Comparison of ENCODE assay signal across 8 mouse cellular contexts in the genomic region with DNA sequence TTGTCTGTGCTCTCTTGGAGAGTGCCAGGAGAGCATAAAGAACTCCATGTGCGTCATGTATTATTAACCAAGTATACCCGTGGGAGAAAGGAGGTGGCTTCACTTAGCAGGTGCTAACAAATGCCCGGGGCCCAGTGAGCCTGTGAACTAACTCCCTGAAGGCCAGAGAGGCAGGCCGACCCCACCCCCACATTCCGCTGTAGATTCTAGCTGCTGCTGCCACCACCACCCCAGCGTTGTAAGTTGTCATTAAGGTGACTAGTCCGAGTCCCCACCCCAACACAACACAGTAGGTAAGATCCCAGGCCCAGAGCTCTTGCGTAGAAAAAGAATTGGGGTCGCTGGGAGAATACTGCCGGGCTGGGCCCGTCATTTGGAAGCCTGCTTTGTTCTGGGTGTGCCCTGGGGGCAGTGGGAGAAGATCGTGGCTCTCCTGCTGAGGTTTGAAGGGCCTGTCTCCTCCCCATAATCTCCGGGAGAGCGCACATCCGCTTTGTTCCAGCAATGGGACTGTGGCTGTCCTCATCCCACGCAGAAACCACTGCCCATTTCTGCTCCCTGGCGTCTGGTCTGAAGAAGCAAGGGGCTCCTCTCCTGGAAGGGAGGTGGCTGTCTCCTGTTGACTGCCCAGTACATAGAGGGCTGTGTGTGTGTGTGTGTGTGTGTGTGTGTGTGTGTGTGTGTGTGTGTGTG. TPM values are rescaled to one million over a fixed set of nuclear protein-coding genes. Genes with fewer than 3 reads are reported as not detected.
DNase-seq lines count a peak whose midpoint lies in the region; ATAC-seq lines count a peak whose summit lies in the region.

No protein-coding gene starts in this region.

- no peak overlapping the region for H3K9ac ChIP-seq in neural tube, embryonic 11.5 days (ENCODE audit: low read length)
- peak overlapping the region; percentile 50; the same call in 1 of the 2 replicates for H3K9ac ChIP-seq in intestine, embryonic 16.5 days (ENCODE audit: low read depth, low read length)

- H3K4me2 ChIP-seq in neural tube, embryonic 11.5 days (ENCODE audit: low read depth) = peak overlapping the region; percentile 50; the same call in 1 of the 2 replicates
- H3K4me2 ChIP-seq in intestine, embryonic 16.5 days (ENCODE audit: low read depth, low read length) = peak overlapping the region; percentile 79

- H3K27ac ChIP-seq in neural tube, embryonic 11.5 days (ENCODE audit: low read depth, low read length) = no peak overlapping the region
- H3K27ac ChIP-seq in intestine, embryonic 16.5 days (ENCODE audit: low read length) = no peak overlapping the region

- intact Hi-C loops in heart, postnatal 36 days (cut with DNase I) = no loop called here
- intact Hi-C loops in left cerebral cortex, postnatal 14 days (cut with DNase I) = loop anchor here (5.0 kb wide), 1 partner anchor 93 kb away; no protein-coding TSS in a partner anchor

- peaks cover 8% of the 10 kb centered on the region for H3K4me1 ChIP-seq in neural tube, embryonic 11.5 days (ENCODE audit: control insufficient read depth, insufficient read depth, low read length)
- peaks cover 23% of the 10 kb centered on the region for H3K4me1 ChIP-seq in intestine, embryonic 16.5 days (ENCODE audit: control insufficient read depth, insufficient read depth, low read length)

- H3K27me3 ChIP-seq in neural tube, embryonic 11.5 days (ENCODE audit: control insufficient read depth, insufficient read depth, low read length) = peaks cover 96% of the 10 kb centered on the region
- peaks cover 91% of the 10 kb centered on the region for H3K27me3 ChIP-seq in intestine, embryonic 16.5 days (replicated peaks; ENCODE audit: control insufficient read depth, insufficient read depth, low read length)

- no peak for ATAC-seq in neural tube, embryonic 11.5 days (ENCODE audit: insufficient read depth, low FRiP score, low TSS enrichment)
- peak; percentile 14; the same call in 1 of the 2 replicates for ATAC-seq in intestine, embryonic 16.5 days

- no peak overlapping the region for H3K4me3 ChIP-seq in neural tube, embryonic 11.5 days (ENCODE audit: low read depth, low read length)
- H3K4me3 ChIP-seq in intestine, embryonic 16.5 days (ENCODE audit: low read length) = no peak overlapping the region

- 2% methylated on average over 17 of the region's 17 CpGs for WGBS in neural tube, embryonic 11.5 days
- 7% methylated on average over 17 of the region's 17 CpGs for WGBS in intestine, embryonic 16.5 days

- H3K36me3 ChIP-seq in neural tube, embryonic 11.5 days (ENCODE audit: control insufficient read depth, insufficient read depth, low read length) = no peaks in the 10 kb centered on the region
- H3K36me3 ChIP-seq in intestine, embryonic 16.5 days (ENCODE audit: control insufficient read depth, insufficient read depth, low read length) = no peaks in the 10 kb centered on the region

- H3K9me3 ChIP-seq in neural tube, embryonic 11.5 days (ENCODE audit: control insufficient read depth, low read length) = no peaks in the 10 kb centered on the region
- H3K9me3 ChIP-seq in intestine, embryonic 16.5 days (ENCODE audit: control insufficient read depth, low read length) = no peaks in the 10 kb centered on the region

- DNase-seq in heart, adult 18-20 months = peak; percentile 44 to 45
- no peak for DNase-seq in heart, postnatal 36 days
- no peak for DNase-seq in neural tube, embryonic 11.5 days (ENCODE audit: low spot score)
- no peak for DNase-seq in neural tube, embryonic 10.5 days (ENCODE audit: extremely low spot score, low spot score)
- no peak for DNase-seq in left cerebral cortex, postnatal 14 days (ENCODE audit: low spot score in 2 of 2)
- no peak for DNase-seq in adrenal gland, postnatal 25 days
- no peak for DNase-seq in right cerebral cortex, adult 18-20 months

RNA-seq across cellular contexts. Expression of a gene that starts 3.0 kb away (rescaled TPM):
- under 1 TPM; 0.10 to 0.18 TPM for total RNA-seq in heart, adult 18-20 months (2021)
- under 1 TPM in 1 of 2 experiments, not detected in 1; 0.14 TPM for total RNA-seq in heart, postnatal 36 days (2021)
- polyA plus RNA-seq in neural tube, embryonic 11.5 days (2014; fragmentation: Nextera tagmentation; extraction: Ambion mirVana) = 1.1 and 1.3 TPM in 2 replicates
- 5.2 and 5.8 TPM in 2 replicates for polyA plus RNA-seq in intestine, embryonic 16.5 days (2015; fragmentation: Nextera tagmentation; extraction: Ambion mirVana)
- under 1 TPM; 0.13 to 0.15 TPM for total RNA-seq in left cerebral cortex, postnatal 14 days (2021)
- 0.27 and 0.33 TPM in 2 replicates for total RNA-seq in adrenal gland, postnatal 25 days (2021)

RNA-seq across cellular contexts. Expression of a gene that starts 8.7 kb away (rescaled TPM):
- total RNA-seq in heart, adult 18-20 months (2021) = 1 to 10 TPM; 1.7 to 1.9 TPM
- total RNA-seq in heart, postnatal 36 days (2021) = 1 to 10 TPM; 1.9 to 2.4 TPM
- 15.4 and 15.5 TPM in 2 replicates for polyA plus RNA-seq in neural tube, embryonic 11.5 days (2014; fragmentation: Nextera tagmentation; extraction: Ambion mirVana)
- polyA plus RNA-seq in intestine, embryonic 16.5 days (2015; fragmentation: Nextera tagmentation; extraction: Ambion mirVana) = 0.20 and 0.22 TPM in 2 replicates
- total RNA-seq in left cerebral cortex, postnatal 14 days (2021) = 1 to 10 TPM; 2.7 to 3.5 TPM
- 2.7 and 3.6 TPM in 2 replicates for total RNA-seq in adrenal gland, postnatal 25 days (2021)

RNA-seq across cellular contexts. Expression of a gene that starts 16.5 kb away (rescaled TPM):
- 10 to 100 TPM; 12.7 to 13.0 TPM for total RNA-seq in heart, adult 18-20 months (2021)
- total RNA-seq in heart, postnatal 36 days (2021) = 10 to 100 TPM; 11.0 to 12.2 TPM
- polyA plus RNA-seq in neural tube, embryonic 11.5 days (2014; fragmentation: Nextera tagmentation; extraction: Ambion mirVana) = 56.9 and 63.7 TPM in 2 replicates
- 48.9 TPM in 2 replicates for polyA plus RNA-seq in intestine, embryonic 16.5 days (2015; fragmentation: Nextera tagmentation; extraction: Ambion mirVana)
- total RNA-seq in left cerebral cortex, postnatal 14 days (2021) = 10 to 100 TPM; 27.0 to 33.4 TPM
- 31.1 and 44.8 TPM in 2 replicates for total RNA-seq in adrenal gland, postnatal 25 days (2021)

RNA-seq across cellular contexts. Expression of a gene that starts 40.5 kb away (rescaled TPM):
- total RNA-seq in heart, adult 18-20 months (2021) = under 1 TPM; 0.15 to 0.31 TPM
- total RNA-seq in heart, postnatal 36 days (2021) = under 1 TPM; 0.22 to 0.25 TPM
- 2.6 and 6.1 TPM in 2 replicates for polyA plus RNA-seq in neural tube, embryonic 11.5 days (2014; fragmentation: Nextera tagmentation; extraction: Ambion mirVana)
- 86.9 and 88.3 TPM in 2 replicates for polyA plus RNA-seq in intestine, embryonic 16.5 days (2015; fragmentation: Nextera tagmentation; extraction: Ambion mirVana)
- 1 to 10 TPM; 1.0 to 1.4 TPM for total RNA-seq in left cerebral cortex, postnatal 14 days (2021)
- total RNA-seq in adrenal gland, postnatal 25 days (2021) = 0.43 and 0.52 TPM in 2 replicates

Comparison
In these comparisons a context has a peak if more than half of its experiments do, and no peak if none do; other contexts are left out.
1. DNase-seq: peak in heart, adult 18-20 months (2 of 2); none in heart, postnatal 36 days (0 of 2), neural tube, embryonic 11.5 days (single experiment), neural tube, embryonic 10.5 days (single experiment), left cerebral cortex, postnatal 14 days (0 of 2), adrenal gland, postnatal 25 days (single experiment) and right cerebral cortex, adult 18-20 months (single experiment).